Mouse (Mus musculus): Measurements from ENCODE around the gene Nlrp2.

Gene Nlrp2

DNA sequence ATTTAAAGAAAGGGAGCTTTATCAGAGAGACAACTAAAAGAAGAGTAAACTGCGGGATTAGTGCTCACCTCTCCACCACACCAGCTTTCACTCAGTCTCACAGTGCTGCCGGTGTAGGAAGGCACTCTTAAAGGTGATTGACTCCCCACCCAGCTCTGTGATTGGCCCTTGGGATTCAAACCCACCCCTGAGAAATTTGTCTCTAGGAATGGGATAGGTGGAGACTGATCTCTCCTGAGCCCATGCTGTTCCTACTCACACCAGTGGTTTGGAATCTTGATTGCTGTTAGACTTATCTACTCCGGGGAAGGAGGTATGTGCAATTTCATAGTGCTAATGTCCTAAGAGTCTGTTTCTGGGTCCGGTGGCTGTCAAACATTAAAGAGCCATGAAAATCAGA is at the start of gene Nlrp2:
Gene Nlrp2 (minus strand): TSS at position 101 of the 400 bp plus-strand sequence.
- no peak for DNase-seq (ENCODE audit: low spot score)

DNA sequence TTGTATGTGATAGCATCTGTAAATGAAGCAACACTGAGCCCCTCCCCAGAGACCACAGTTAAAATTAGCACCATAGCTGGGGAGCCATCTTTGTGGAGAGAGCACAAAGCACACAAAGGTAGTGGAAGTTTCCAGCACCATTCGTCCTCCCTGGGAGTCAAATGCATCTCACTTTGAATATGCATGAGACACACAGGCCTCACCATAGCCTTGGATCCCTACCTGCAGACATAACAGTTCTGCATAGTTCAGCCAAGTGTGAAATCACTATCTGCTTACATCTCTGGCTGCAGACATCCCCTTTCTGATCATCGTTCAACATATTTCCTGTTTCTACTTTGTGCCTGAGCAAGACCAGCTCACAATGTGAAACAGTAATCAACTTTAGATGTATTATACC is 15.9 kb upstream of the Nlrp2 start:
- no peak for DNase-seq (ENCODE audit: low spot score)

- DNase-seq (ENCODE audit: low spot score), result no peak
These were observed 12.8 kb upstream of the Nlrp2 start for GRCm38 (mm10) chr7:5363599-5363998.

- DNase-seq (ENCODE audit: low spot score), result no peak
These were observed 598 bp downstream of the Nlrp2 start, which contains the start of gene Gm5065 for GRCm38 (mm10) chr7:5350237-5350636. Gene Gm5065 (plus strand): TSS chr7:5350537.

DNA sequence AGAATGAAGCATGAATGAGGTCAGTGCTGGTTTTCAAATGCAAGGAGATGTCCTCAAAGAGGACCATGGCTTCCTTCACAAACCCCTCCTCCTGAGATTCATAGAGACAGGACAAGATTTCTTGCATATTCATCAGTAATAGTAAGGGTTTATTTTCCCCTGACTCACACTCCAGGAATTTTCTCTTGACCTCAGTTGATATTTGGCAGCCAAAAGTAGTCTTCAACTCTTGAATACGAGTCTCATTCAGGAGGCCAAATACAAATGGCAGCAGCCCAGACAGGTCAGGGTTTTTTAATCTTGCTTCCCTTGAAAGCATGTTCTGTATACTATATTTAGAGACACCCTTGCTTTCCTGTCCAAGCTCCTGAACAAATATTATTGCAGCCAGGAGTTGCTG is 23.3 kb downstream of the Nlrp2 start:
- no peak for DNase-seq (ENCODE audit: low spot score)

- no peak for DNase-seq (ENCODE audit: low spot score)
These were observed 62.6 kb downstream of the Nlrp2 start for GRCm38 (mm10) chr7:5288281-5288680.

DNA sequence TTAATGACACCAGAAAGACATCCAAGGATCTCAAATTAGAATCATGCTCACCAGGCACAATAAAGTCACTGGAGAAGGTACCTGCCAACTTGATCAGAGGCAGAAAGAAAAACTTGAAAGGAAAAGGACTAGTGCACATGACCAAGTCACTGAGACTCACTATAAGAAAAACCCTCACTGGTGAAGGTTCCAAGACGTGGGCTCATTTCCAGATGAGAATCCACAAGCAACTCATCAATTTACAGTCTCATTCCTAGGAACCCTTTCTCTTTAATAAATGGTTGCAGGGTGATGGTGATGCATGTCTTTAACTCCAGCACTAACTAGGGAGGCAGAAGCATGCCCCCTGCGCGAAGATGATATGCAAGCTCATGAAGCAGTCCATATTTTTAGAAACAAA is 87.8 kb downstream of the Nlrp2 start:
- DNase-seq (ENCODE audit: low spot score), result no peak

Measured in T-cell, adult 2 months (primary cell).